ENCODE assay signal across 8 mouse cellular contexts in genomic region chr1:133492986-133493741, GRCm38 (mm10).
A peak's percentile ranks its signal among the peaks of the same experiment; 100 is the strongest.
DNase-seq lines count a peak whose midpoint lies in the region; ATAC-seq lines count a peak whose summit lies in the region.

No protein-coding gene starts in this region.

- H3K27me3 ChIP-seq in intestine, embryonic 16.5 days (replicated peaks; ENCODE audit: control insufficient read depth, insufficient read depth, low read length) = no peaks in the 10 kb centered on the region
- no peaks in the 10 kb centered on the region for H3K27me3 ChIP-seq in limb, embryonic 13.5 days
- no peaks in the 10 kb centered on the region for H3K27me3 ChIP-seq in midbrain, embryonic 13.5 days
- no peaks in the 10 kb centered on the region for H3K27me3 ChIP-seq in stomach, embryonic 14.5 days (ENCODE audit: control insufficient read depth, insufficient read depth, low read length)

- H3K9me3 ChIP-seq in intestine, embryonic 16.5 days (ENCODE audit: control insufficient read depth, low read length) = no peaks in the 10 kb centered on the region
- H3K9me3 ChIP-seq in limb, embryonic 13.5 days = no peaks in the 10 kb centered on the region
- no peaks in the 10 kb centered on the region for H3K9me3 ChIP-seq in midbrain, embryonic 13.5 days
- no peaks in the 10 kb centered on the region for H3K9me3 ChIP-seq in stomach, embryonic 14.5 days (ENCODE audit: control insufficient read depth, low read depth, low read length)

- DNase-seq in R1 (ENCODE audit: low read depth, low spot score) = peak; percentile 99
- peak; percentile 87 for DNase-seq in embryo, embryonic 10 days (ENCODE audit: low spot score)
- DNase-seq in heart, adult 18-20 months = peak; percentile 70 to 87

- ATAC-seq in intestine, embryonic 16.5 days = peak; percentile 60
- ATAC-seq in limb, embryonic 13.5 days (ENCODE audit: low FRiP score, low read depth) = peak; percentile 41
- peak; percentile 76 for ATAC-seq in midbrain, embryonic 13.5 days
- ATAC-seq in stomach, embryonic 14.5 days (ENCODE audit: insufficient number of reproducible peaks, insufficient read depth, low FRiP score, low read depth) = peak; percentile 54; the same call in 1 of the 2 replicates
- ATAC-seq in cerebellum, adult (ENCODE audit: insufficient number of reproducible peaks, low FRiP score, low TSS enrichment) = no peak

- peak overlapping the region; percentile 34 for H3K4me3 ChIP-seq in intestine, embryonic 16.5 days (ENCODE audit: low read length)
- peak overlapping the region; percentile 37 for H3K4me3 ChIP-seq in limb, embryonic 13.5 days
- H3K4me3 ChIP-seq in midbrain, embryonic 13.5 days (replicated peaks) = peak overlapping the region; percentile 18
- peak overlapping the region; percentile 33 for H3K4me3 ChIP-seq in stomach, embryonic 14.5 days (ENCODE audit: low read depth, low read length)

- H3K4me2 ChIP-seq in intestine, embryonic 16.5 days (ENCODE audit: low read depth, low read length) = peak overlapping the region; percentile 74
- peak overlapping the region; percentile 72 for H3K4me2 ChIP-seq in limb, embryonic 13.5 days (replicated peaks)
- H3K4me2 ChIP-seq in midbrain, embryonic 13.5 days (replicated peaks) = peak overlapping the region; percentile 58
- peak overlapping the region; percentile 88 for H3K4me2 ChIP-seq in stomach, embryonic 14.5 days (replicated peaks; ENCODE audit: low read depth, low read length)

- H3K9ac ChIP-seq in intestine, embryonic 16.5 days (ENCODE audit: low read depth, low read length) = peak overlapping the region; percentile 62
- peak overlapping the region; percentile 60 for H3K9ac ChIP-seq in limb, embryonic 13.5 days
- peak overlapping the region; percentile 72 for H3K9ac ChIP-seq in midbrain, embryonic 13.5 days (replicated peaks)
- peak overlapping the region; percentile 42; the same call in 1 of the 2 replicates for H3K9ac ChIP-seq in stomach, embryonic 14.5 days (replicated peaks; ENCODE audit: low read depth, low read length)

- H3K27ac ChIP-seq in intestine, embryonic 16.5 days (ENCODE audit: low read length) = peak overlapping the region; percentile 50
- H3K27ac ChIP-seq in limb, embryonic 13.5 days = peak overlapping the region; percentile 61; the same call in 1 of the 2 replicates
- peak overlapping the region; percentile 99 for H3K27ac ChIP-seq in midbrain, embryonic 13.5 days
- H3K27ac ChIP-seq in stomach, embryonic 14.5 days (ENCODE audit: low read length) = peak overlapping the region; percentile 83

- peaks cover 9% of the 10 kb centered on the region for H3K4me1 ChIP-seq in intestine, embryonic 16.5 days (ENCODE audit: control insufficient read depth, insufficient read depth, low read length)
- H3K4me1 ChIP-seq in limb, embryonic 13.5 days = peaks cover 20% of the 10 kb centered on the region
- H3K4me1 ChIP-seq in midbrain, embryonic 13.5 days (replicated peaks) = peaks cover 28% of the 10 kb centered on the region
- H3K4me1 ChIP-seq in stomach, embryonic 14.5 days (ENCODE audit: control insufficient read depth, insufficient read depth, low read length) = peaks cover 17% of the 10 kb centered on the region

- H3K36me3 ChIP-seq in intestine, embryonic 16.5 days (ENCODE audit: control insufficient read depth, insufficient read depth, low read length) = no peaks in the 10 kb centered on the region
- no peaks in the 10 kb centered on the region for H3K36me3 ChIP-seq in limb, embryonic 13.5 days
- H3K36me3 ChIP-seq in midbrain, embryonic 13.5 days = no peaks in the 10 kb centered on the region
- no peaks in the 10 kb centered on the region for H3K36me3 ChIP-seq in stomach, embryonic 14.5 days (ENCODE audit: control insufficient read depth, insufficient read depth, low read length)

- WGBS in intestine, embryonic 16.5 days = 4% methylated on average over 29 of the region's 29 CpGs
- WGBS in limb, embryonic 13.5 days = 1% methylated on average over 29 of the region's 29 CpGs
- WGBS in midbrain, embryonic 13.5 days = under 1% methylated on average over 29 of the region's 29 CpGs
- 2% methylated on average over 29 of the region's 29 CpGs for WGBS in stomach, embryonic 14.5 days
